Mouse (Mus musculus) left cerebral cortex, postnatal 14 days (tissue): Measurements from ENCODE around the gene Dusp19. TPM values are rescaled to one million over a fixed set of nuclear protein-coding genes. Genes with fewer than 3 reads are reported as not detected.

Source experiments
- DNase-seq, 2 experiments: peaks; one replicate each; pipeline ENCODE4 v3.0.0; 2021 to 2022; ENCODE audit warnings: low spot score in 2 of 2, mixed read lengths in 1 of 2
- intact Hi-C: fragments of 180-260 bp; cut with DNase I; formaldehyde crosslinking; loops from one replicate; pipeline ENCODE4 v1.15.1; 2025
- microRNA-seq, 2 experiments: library from miRNA; unstranded; fragments of <30 nt; microRNA quantifications; one replicate each; pipeline ENCODE4 v1.2.0; 2022
- total RNA-seq, 2 experiments: library from RNA; stranded (reverse); gene quantifications; 2 replicates each; pipeline ENCODE4 v1.2.3; 2021

Gene Dusp19
- total RNA-seq, 2 experiments from 2014 or later, result 19.7 to 21.3 TPM

DNA sequence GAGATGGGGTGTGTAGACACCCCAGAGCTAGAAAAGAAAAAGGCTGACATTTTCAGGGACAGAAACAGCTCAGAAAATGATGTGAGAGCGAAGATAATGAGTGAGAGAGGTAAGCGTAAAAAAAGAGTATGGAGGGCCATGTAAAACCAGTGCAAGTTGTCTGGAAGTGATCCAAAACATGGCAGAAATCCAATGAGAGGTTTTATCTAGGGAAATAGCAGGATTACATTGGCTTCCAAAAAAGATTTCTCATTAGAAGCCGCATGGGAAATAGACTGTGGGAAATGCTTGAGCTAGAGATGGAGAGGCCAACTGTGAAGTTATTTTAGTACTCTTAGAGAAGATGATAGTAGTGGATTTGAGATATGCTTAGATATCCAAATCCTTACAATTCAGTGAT is 5.1 kb downstream of the Dusp19 start:
- intact Hi-C loops, result no loop called here
- no peak for DNase-seq

GRCm38 (mm10) chr2:80624523-80624922 is 7.7 kb downstream of the Dusp19 start:
- intact Hi-C loops, result no loop called here
- no peak for DNase-seq

DNA sequence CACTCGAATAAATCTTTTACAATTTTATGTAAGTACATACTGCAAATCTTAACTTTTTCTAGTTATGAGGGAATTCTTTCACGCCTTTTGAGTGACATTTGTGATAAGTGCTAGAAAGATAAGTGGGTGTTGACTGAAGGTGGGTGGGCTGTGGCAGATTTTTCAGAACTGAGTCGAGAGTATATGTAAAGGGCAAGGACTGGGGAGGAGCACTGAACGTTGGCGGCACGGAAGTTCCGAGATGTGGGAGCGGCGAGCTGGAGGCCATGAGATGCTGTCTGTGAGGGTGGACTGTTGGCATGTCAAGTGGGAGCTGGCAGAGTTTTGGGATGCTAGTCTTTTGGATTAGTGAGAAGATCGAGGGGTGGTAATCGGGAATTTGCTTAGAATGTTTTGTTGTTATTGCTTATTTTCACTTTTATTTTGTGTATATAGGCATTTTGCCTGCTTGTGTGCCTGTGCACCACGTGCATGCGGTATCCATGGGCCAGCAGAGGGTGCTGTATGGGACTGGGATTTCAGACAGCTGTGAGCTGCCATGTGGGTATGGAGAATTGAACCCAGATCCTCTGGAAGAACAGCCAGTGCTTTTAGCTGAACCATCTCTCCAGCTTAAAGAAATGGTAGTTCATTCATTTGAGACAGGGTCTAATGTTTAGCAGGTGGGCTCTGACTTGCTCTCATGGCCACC is 15.6 kb downstream of the Dusp19 start:
- DNase-seq, result peak in 1 of 2 experiments; percentile 13
- intact Hi-C loops, result no loop called here

DNA sequence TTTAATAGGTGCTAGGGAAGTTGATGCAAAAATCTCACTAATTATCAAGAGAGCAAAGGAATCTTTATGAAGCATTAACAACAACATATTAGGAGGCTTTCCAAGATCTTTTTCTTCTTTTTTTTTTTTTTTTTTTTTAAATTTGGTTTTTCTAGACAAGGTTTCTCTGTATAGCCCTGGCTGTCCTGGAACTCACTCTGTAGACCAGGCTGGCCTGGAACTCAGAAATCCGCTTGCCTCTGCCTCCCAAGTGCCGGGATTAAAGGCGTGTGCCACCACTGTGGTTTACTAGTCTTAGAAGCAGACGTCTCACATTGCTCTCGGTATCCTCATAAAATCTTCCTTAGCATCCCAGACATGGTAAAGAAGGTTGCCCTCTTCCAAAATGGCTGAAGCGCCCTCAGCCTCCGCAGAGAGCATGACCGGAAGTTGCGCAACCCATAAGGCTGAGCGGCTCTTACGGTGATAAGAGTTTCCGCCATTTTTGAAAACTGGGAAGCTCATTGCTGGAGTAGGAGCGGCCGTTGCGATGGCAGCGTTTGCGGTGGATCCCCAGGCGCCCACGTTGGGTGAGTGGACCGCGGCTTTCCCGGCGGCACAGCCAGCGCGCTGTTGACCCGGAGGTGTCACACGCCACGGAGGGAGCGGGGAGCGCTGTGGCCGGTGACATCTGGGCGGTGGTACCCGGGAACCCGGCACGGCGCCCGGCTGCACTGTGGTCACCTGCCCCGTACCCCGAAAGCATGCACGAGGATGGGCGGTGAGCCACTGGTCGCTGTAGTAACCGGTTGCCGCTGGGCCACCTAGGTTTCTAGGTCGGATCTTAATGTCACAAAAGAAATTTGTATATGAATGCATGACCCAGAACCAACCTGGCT is 21.8 kb downstream of the Dusp19 start:
- DNase-seq, result peak; percentile 93 to 95
- intact Hi-C loops, result loop anchor here (5.0 kb wide), 1 partner anchor 56 kb away; the partner anchor contains the start of gene Nckap1

GRCm38 (mm10) chr2:80639398-80639797 is 22.6 kb downstream of the Dusp19 start:
- DNase-seq, result no peak
- intact Hi-C loops, result loop anchor here (5.0 kb wide), 1 partner anchor 57 kb away; the partner anchor contains the start of gene Nckap1

DNA sequence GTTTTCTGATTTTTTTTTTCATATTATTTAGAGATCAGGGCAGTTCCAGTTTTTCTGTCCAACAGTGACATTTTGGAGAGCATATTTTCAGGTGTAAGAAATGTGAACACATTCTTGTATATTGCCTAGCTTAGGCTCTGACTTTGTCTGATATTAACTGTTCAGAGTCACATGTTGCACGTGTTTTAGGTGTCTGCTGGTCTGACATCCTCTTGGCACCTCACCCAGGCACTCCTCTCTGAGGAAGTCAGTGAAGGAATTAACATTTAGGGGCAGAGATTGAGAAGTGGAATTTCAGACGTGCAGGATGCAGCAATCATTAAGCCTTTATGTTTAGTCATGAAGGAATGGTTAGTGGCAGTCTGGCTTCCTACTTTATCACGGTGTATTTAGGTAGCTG is 23.0 kb downstream of the Dusp19 start:
- DNase-seq, result no peak

GRCm38 (mm10) chr2:80661414-80661813 is 44.6 kb downstream of the Dusp19 start:
- intact Hi-C loops, result no loop called here
- no peak for DNase-seq

More for the DNA sequence above, 23.0 kb downstream of the Dusp19 start:
- intact Hi-C loops, result loop anchor here (5.0 to 10.0 kb wide), 2 partner anchors 58 to 285 kb away; partner anchors contain the start of gene Nckap1

GRCm38 (mm10) chr2:80662682-80663081 is 45.8 kb downstream of the Dusp19 start:
- intact Hi-C loops, result no loop called here
- no peak for DNase-seq

DNA sequence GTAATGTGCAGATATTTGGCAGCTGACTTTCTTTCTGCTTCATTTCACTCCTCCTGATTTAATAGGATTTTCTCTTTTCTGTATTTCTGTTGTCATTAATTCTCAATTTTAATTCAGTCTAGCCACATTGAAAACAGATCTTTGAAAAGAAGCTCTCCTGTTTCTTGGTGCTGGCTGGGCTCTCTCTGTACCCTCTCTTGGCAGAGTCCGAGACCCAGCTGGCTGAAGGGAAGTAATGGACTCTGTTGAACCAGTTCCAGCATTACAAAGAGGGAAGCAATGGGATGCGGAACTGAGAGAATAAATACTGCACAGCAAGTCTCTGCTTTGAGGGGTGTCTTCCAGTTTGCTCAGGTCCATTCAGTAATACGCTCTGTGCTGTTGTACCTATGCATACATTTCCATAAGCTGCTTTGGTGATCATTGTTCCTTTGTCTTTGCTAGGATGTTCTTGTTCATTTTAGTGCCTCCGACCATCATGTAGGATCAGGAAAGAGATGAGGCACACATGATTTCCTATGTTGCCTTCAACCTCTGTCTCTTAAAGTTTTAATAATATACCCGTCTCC is 50.6 kb downstream of the Dusp19 start:
- intact Hi-C loops, result no loop called here
- DNase-seq, result peak; percentile 33 to 40

DNA sequence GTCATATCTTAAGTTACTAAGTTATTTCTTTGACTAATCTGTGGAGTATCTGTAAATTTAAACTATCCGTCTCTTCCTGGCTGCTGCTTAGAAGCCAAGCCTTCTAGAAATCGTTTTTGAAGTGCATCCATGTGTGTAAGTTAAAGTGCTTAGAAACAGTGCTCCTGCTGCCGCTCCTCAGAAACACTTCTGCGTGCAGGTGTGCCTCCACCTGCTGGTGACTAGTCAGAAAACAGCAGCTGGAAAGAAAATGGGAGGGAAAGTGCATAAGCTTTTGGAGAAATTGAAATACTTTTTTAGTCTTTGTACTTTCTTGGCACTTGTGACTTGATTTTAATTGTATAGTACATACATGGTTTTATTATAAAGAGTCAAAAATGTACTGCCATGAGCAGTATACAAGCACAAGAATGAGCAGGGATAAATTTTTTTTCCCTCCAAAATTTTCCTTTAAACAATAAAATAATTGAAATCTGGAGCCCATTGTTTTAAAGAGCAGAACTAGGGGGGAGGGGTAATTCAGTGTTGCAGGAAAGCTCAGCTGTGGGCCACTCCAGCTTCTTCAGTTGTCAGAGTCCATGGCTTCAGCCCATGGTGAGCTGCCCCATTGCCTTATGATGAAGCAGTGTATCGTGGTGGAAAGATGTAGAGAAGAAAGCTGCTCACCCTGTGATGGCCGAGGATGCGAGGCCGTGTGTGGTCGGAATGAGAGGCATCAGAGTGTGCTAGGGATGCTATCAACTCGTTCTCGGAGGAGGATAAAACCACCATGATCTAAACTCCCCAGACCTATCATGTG is 53.2 kb downstream of the Dusp19 start:
- intact Hi-C loops, result no loop called here

GRCm38 (mm10) chr2:80678803-80679202 is 62.0 kb downstream of the Dusp19 start:
- DNase-seq, result no peak
- intact Hi-C loops, result no loop called here

More for the DNA sequence above, 53.2 kb downstream of the Dusp19 start:
- DNase-seq, result peak in 1 of 2 experiments; percentile 10

Small RNAs within 50 kb of the gene (microRNA-seq; reads per million reads assigned to microRNA genes)
- gene Mir684-1, result 0 reads per million in 2 experiments

Other genes starting within 250 kb of the Dusp19 start
- gene Frzb, start 169.4 kb upstream of the Dusp19 start, total RNA-seq, result 10 to 100 TPM; 18.3 to 26.8 TPM
- gene Nckap1, start 35.7 kb upstream of the Dusp19 start, total RNA-seq, result 100 to 1,000 TPM; 364 to 384 TPM
- gene Nup35, start 191 bp downstream of the Dusp19 start, total RNA-seq, result 10 to 100 TPM; 15.2 to 15.9 TPM